Mouse (Mus musculus) G1E (cell line): ENCODE data around the gene Serinc1.

Experiments
- CTCF ChIP-seq: IDR thresholded peaks from 2 replicates; pipeline ENCODE4 v1.5.1; 2012; ENCODE audit warnings: low read depth, low read length, inconsistent platforms, mixed read lengths
- GATA1 ChIP-seq: IDR thresholded peaks from 2 replicates; pipeline ENCODE4 v1.6.1; 2012; ENCODE audit warnings: borderline replicate concordance, low read length, inconsistent platforms, mixed read lengths
- GATA2 ChIP-seq: IDR thresholded peaks from 2 replicates; pipeline ENCODE4 v1.6.1; 2012; ENCODE audit warnings: low read depth, low read length, inconsistent platforms, borderline replicate concordance
- TAL1 ChIP-seq: conservative IDR thresholded peaks from 2 replicates; pipeline ENCODE4 v1.6.1; 2012; ENCODE audit warnings: low read depth, low read length, inconsistent platforms, mixed read lengths

DNA sequence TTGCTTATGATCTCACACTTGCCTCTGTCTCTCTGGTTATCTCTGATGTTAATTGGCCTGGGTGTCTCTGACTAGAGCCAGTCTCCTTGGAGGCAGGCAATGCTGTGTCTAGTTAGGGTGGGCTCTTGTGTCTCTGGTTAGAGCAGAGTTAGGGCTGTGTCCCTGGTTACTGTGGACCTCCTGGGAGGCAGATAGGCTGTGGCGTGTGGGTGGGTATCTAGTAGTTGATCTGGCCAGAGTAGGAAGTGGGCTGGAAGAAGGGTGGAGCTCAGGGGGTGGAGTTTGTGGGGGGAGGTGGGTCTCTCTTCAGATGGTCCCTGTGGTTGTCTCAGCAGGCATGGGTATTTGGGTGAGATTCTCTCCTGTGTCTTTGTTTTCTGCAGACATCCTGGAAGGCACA is 33.9 kb upstream of the Serinc1 start:
- no peak for TF ChIP-seq CTCF
- no peak for TF ChIP-seq GATA2
- TF ChIP-seq GATA1, result no peak
- no peak for TF ChIP-seq TAL1
